Mouse (Mus musculus) limb, embryonic 11.5 days (tissue): ENCODE results near the gene Mfsd12. TPM values are rescaled to one million over a fixed set of nuclear protein-coding genes. Genes with fewer than 3 reads are reported as not detected.

Experiments used
- ATAC-seq: fragments of 200-750 bp; cut with Nextera tagmentation; 2 replicates; pipeline ENCODE4 v1.8.0; 2017; ENCODE audit warnings: low read depth; ENCODE audit not compliant: insufficient number of reproducible peaks, low FRiP score, low TSS enrichment
- DNase-seq: peaks from one replicate; pipeline ENCODE4 v3.0.0-alpha.2; 2015; ENCODE audit warnings: low spot score
- H3K27ac ChIP-seq: fragments of 300-500 bp; sonication (generic); replicated peaks from 2 replicates; pipeline ENCODE4 v1.5.1; 2014; ENCODE audit warnings: low read depth, mild to moderate bottlenecking, low read length
- H3K27me3 ChIP-seq: fragments of 300-500 bp; sonication (generic); 2 replicates; pipeline ENCODE4 v1.6.1; 2014; ENCODE audit warnings: mild to moderate bottlenecking, low read length, mixed read lengths; ENCODE audit not compliant: control insufficient read depth, insufficient read depth
- H3K36me3 ChIP-seq: fragments of 300-500 bp; sonication (generic); 2 replicates; pipeline ENCODE4 v1.6.1; 2014; ENCODE audit warnings: mild to moderate bottlenecking, low read length, moderate library complexity, mixed read lengths; ENCODE audit not compliant: control insufficient read depth, insufficient read depth
- H3K4me1 ChIP-seq: fragments of 300-500 bp; sonication (generic); 2 replicates; pipeline ENCODE4 v1.6.1; 2014; ENCODE audit warnings: low read length, mixed read lengths; ENCODE audit not compliant: control insufficient read depth, insufficient read depth
- H3K4me2 ChIP-seq: fragments of 300-500 bp; sonication (generic); 2 replicates; pipeline ENCODE4 v1.6.1; 2014; ENCODE audit warnings: low read depth, mild to moderate bottlenecking, moderate library complexity; ENCODE audit not compliant: severe bottlenecking
- H3K4me3 ChIP-seq: fragments of 300-500 bp; sonication (generic); 2 replicates; pipeline ENCODE4 v1.5.1; 2014; ENCODE audit warnings: low read depth, low read length
- H3K9ac ChIP-seq: fragments of 300-500 bp; sonication (generic); 2 replicates; pipeline ENCODE4 v1.6.1; 2014; ENCODE audit warnings: mild to moderate bottlenecking, low read length
- H3K9me3 ChIP-seq: fragments of 300-500 bp; sonication (generic); 2 replicates; pipeline ENCODE4 v1.6.1; 2016; ENCODE audit warnings: low read length; ENCODE audit not compliant: control insufficient read depth
- WGBS: fragments of 180-500 bp; shearing (Covaris S2); extraction: QIAGEN DNeasy Blood & Tissue Kit; methylation state at CpG from one replicate; pipeline ENCODE4 v1.1.7; 2014; 5-methylcytosine and 5-hydroxymethylcytosine counted together
- microRNA-seq: library from miRNA; unstranded; fragments of <30 nt; microRNA quantifications from one replicate; pipeline ENCODE4, GENCODE M21; 2016
- polyA plus RNA-seq: library from polyadenylated mRNA; unstranded; fragments of >200 nt; fragmentation: Nextera tagmentation; extraction: Ambion mirVana; gene quantifications from 2 replicates; pipeline ENCODE4 v1.2.1, GENCODE M21; 2014

Mfsd12 gene
- polyA plus RNA-seq, 1 experiment from 2014 or later: 4.7 TPM

GRCm38 (mm10) chr10:81412586-81413309 lies 55.5 kb downstream of the Mfsd12 start:
- H3K9ac ChIP-seq: no peak overlapping the region

GRCm38 (mm10) chr10:81413310-81414261 lies 56.3 kb downstream of the Mfsd12 start:
- H3K36me3 ChIP-seq: no peaks in the 10 kb centered on the region
- H3K4me3 ChIP-seq: peak overlapping the region; percentile 6; the same call in 1 of the 2 replicates
- no peaks in the 10 kb centered on the region for H3K27me3 ChIP-seq
- H3K9me3 ChIP-seq: no peaks in the 10 kb centered on the region
- peak overlapping the region; percentile 27 for H3K4me2 ChIP-seq
- ATAC-seq (no peak), DNase-seq (peak; percentile 76)
- H3K27ac ChIP-seq: peak overlapping the region; percentile 11; the same call in 1 of the 2 replicates
- H3K9ac ChIP-seq: peak overlapping the region; percentile 45
- H3K4me1 ChIP-seq: peaks cover 60% of the 10 kb centered on the region
- 29% methylated on average over 26 of the region's 26 CpGs for WGBS

More at GRCm38 (mm10) chr10:81412586-81413309, 55.5 kb downstream of the Mfsd12 start:
- Histone ChIP-seq H3K27me3 (peaks cover 6% of the 10 kb centered on the region; the same call in 1 of the 2 replicates), H3K4me3 (no peak overlapping the region), H3K4me2 (no peak overlapping the region), H3K4me1 (peaks cover 65% of the 10 kb centered on the region), H3K27ac (no peak overlapping the region), H3K36me3 (no peaks in the 10 kb centered on the region), H3K9me3 (no peaks in the 10 kb centered on the region)
- ATAC-seq (no peak), DNase-seq (no peak)
- WGBS: 79% methylated on average over 16 of the region's 16 CpGs

- Histone ChIP-seq H3K4me2 (no peak overlapping the region), H3K27me3 (no peaks in the 10 kb centered on the region), H3K4me1 (peaks cover 53% of the 10 kb centered on the region), H3K9me3 (no peaks in the 10 kb centered on the region), H3K9ac (no peak overlapping the region), H3K36me3 (no peaks in the 10 kb centered on the region), H3K27ac (peak overlapping the region; percentile 11), H3K4me3 (no peak overlapping the region)
- ATAC-seq (no peak), DNase-seq (no peak)
Measured at GRCm38 (mm10) chr10:81414682-81415081, 57.4 kb downstream of the Mfsd12 start.

GRCm38 (mm10) chr10:81415146-81415545 lies 57.9 kb downstream of the Mfsd12 start:
- no peak overlapping the region for H3K4me3 ChIP-seq
- no peaks in the 10 kb centered on the region for H3K27me3 ChIP-seq
- peaks cover 50% of the 10 kb centered on the region for H3K4me1 ChIP-seq
- no peak for ATAC-seq
- no peak overlapping the region for H3K4me2 ChIP-seq
- no peaks in the 10 kb centered on the region for H3K36me3 ChIP-seq
- no peaks in the 10 kb centered on the region for H3K9me3 ChIP-seq
- no peak for DNase-seq
- WGBS: 81% methylated on average over 5 of the region's 5 CpGs
- H3K9ac ChIP-seq: no peak overlapping the region
- H3K27ac ChIP-seq: no peak overlapping the region

Small RNAs within 50 kb of the gene (microRNA-seq; reads per million reads assigned to microRNA genes)
- gene Mir6913: not detected

Other genes starting within 250 kb of the Mfsd12 start
- 6.7 and 8.4 TPM in 2 replicates for gene Zbtb7a, start 222.3 kb upstream of the Mfsd12 start, polyA plus RNA-seq
- 53.3 and 56.9 TPM in 2 replicates for gene Pias4, start 189.6 kb upstream of the Mfsd12 start, polyA plus RNA-seq
- gene Eef2, start 180.9 kb upstream of the Mfsd12 start, polyA plus RNA-seq: 428 TPM in 2 replicates
- 43.3 and 49.1 TPM in 2 replicates for gene Dapk3, start 174.5 kb upstream of the Mfsd12 start, polyA plus RNA-seq
- gene 4930442H23Rik, start 173.6 kb upstream of the Mfsd12 start, polyA plus RNA-seq: not detected in 2 replicates
- 0.08 TPM in 1 of 2 replicates, not detected in the other for gene Nmrk2, start 155.4 kb upstream of the Mfsd12 start, polyA plus RNA-seq
- 0.11 and 0.27 TPM in 2 replicates for gene Atcay, start 126.7 kb upstream of the Mfsd12 start, polyA plus RNA-seq
- gene Zfr2, start 124.3 kb upstream of the Mfsd12 start, polyA plus RNA-seq: 3.4 and 4.2 TPM in 2 replicates
- gene Matk, start 104.6 kb upstream of the Mfsd12 start, polyA plus RNA-seq: 1.2 and 2.3 TPM in 2 replicates
- gene Mrpl54, start 90.6 kb upstream of the Mfsd12 start, polyA plus RNA-seq: 198 and 217 TPM in 2 replicates
- gene Apba3, start 90.5 kb upstream of the Mfsd12 start, polyA plus RNA-seq: 45.3 and 46.3 TPM in 2 replicates
- 2.0 TPM in 2 replicates for gene Tjp3, start 65.9 kb upstream of the Mfsd12 start, polyA plus RNA-seq
- gene Pip5k1c, start 64.5 kb upstream of the Mfsd12 start, polyA plus RNA-seq: 49.0 and 60.6 TPM in 2 replicates
- gene Cactin, start 36.4 kb upstream of the Mfsd12 start, polyA plus RNA-seq: 35.9 and 40.0 TPM in 2 replicates
- 1.7 and 1.8 TPM in 2 replicates for gene Tbxa2r, start 28.8 kb upstream of the Mfsd12 start, polyA plus RNA-seq
- gene Gipc3, start 14.2 kb upstream of the Mfsd12 start, polyA plus RNA-seq: not detected in 2 replicates
- gene Hmg20b, start 7.0 kb upstream of the Mfsd12 start, polyA plus RNA-seq: 129 and 130 TPM in 2 replicates
- 0.21 and 0.45 TPM in 2 replicates for gene 4930404N11Rik, start 8.3 kb downstream of the Mfsd12 start, polyA plus RNA-seq
- gene Fzr1, start 21.0 kb downstream of the Mfsd12 start, polyA plus RNA-seq: 107 and 119 TPM in 2 replicates
- gene Dohh, start 26.9 kb downstream of the Mfsd12 start, polyA plus RNA-seq: 53.7 and 55.7 TPM in 2 replicates
- gene Gm48551, start 27.0 kb downstream of the Mfsd12 start, polyA plus RNA-seq: 2.1 and 2.8 TPM in 2 replicates
- gene Gm48552, start 31.5 kb downstream of the Mfsd12 start, polyA plus RNA-seq: 0.40 and 1.0 TPM in 2 replicates
- gene Smim24, start 35.6 kb downstream of the Mfsd12 start, polyA plus RNA-seq: 3.4 and 3.5 TPM in 2 replicates
- 16.7 and 18.7 TPM in 2 replicates for gene Nfic, start 98.1 kb downstream of the Mfsd12 start, polyA plus RNA-seq
- 0.33 and 0.77 TPM in 2 replicates for gene Celf5, start 125.2 kb downstream of the Mfsd12 start, polyA plus RNA-seq
- 60.3 and 66.8 TPM in 2 replicates for gene Ncln, start 138.9 kb downstream of the Mfsd12 start, polyA plus RNA-seq
- 0.10 and 0.43 TPM in 2 replicates for gene S1pr4, start 142.6 kb downstream of the Mfsd12 start, polyA plus RNA-seq
- 0.99 and 1.1 TPM in 2 replicates for gene Gna15, start 166.7 kb downstream of the Mfsd12 start, polyA plus RNA-seq
- gene Gna11, start 187.7 kb downstream of the Mfsd12 start, polyA plus RNA-seq: 80.3 and 82.1 TPM in 2 replicates
- gene Aes, start 202.0 kb downstream of the Mfsd12 start, polyA plus RNA-seq: 259 and 343 TPM in 2 replicates
- gene Tle2, start 217.1 kb downstream of the Mfsd12 start, polyA plus RNA-seq: 13.7 and 18.4 TPM in 2 replicates
- 11.1 and 11.6 TPM in 2 replicates for gene Tle6, start 243.6 kb downstream of the Mfsd12 start, polyA plus RNA-seq
- gene BC025920, start 248.8 kb downstream of the Mfsd12 start, polyA plus RNA-seq: 0.63 and 1.5 TPM in 2 replicates